Mouse (Mus musculus) kidney, adult 2 months (tissue): ENCODE measurements around the gene Mtfmt.

Source experiments
- CTCF ChIP-seq: fragments of 200-500 bp; conservative IDR thresholded peaks from 2 replicates; pipeline ENCODE4 v1.5.1; 2011; ENCODE audit warnings: low read depth, mild to moderate bottlenecking, control low read depth, low read length, moderate library complexity, mixed read lengths; ENCODE audit not compliant: insufficient read depth, insufficient read length
- POLR2A ChIP-seq: fragments of 200-500 bp; IDR thresholded peaks from one replicate; pipeline ENCODE4 v1.6.1; 2011; ENCODE audit warnings: low read depth, low read length, control low read depth

DNA sequence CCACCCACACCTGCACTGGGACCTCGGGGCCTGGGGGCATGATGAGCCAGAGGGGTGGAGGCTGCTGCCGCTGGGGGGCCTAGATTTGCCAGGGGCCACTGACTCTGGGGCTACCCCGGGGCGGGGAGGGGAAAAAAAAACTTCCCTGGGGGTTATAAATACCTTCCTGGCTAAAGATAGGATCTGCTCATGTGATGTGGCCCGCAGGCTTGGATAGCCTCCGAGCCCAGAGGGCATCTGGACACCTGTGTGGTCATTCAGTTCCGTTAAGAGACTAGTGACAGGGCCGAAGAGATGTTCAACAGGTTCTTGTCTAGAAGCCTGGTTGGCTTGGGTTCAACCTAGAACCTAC is 44.0 kb upstream of the Mtfmt start, which contains the start of gene Kbtbd13:
- TF ChIP-seq CTCF = no peak
- TF ChIP-seq POLR2A = no peak
